Mouse (Mus musculus): Measurements from ENCODE around the gene Lpar6.

Lpar6 gene

GRCm38 (mm10) chr14:73237848-73238321 is at the start of gene Lpar6:
Gene Lpar6, plus strand, starts transcription at chr14:73237895.
- peak; percentile 89 for DNase-seq (ENCODE audit: low read depth, low spot score)

- DNase-seq (ENCODE audit: low read depth, low spot score): no peak
Observed at GRCm38 (mm10) chr14:73199058-73199457, 38.6 kb upstream of the Lpar6 start.

- no peak for DNase-seq (ENCODE audit: low read depth, low spot score)
Observed at GRCm38 (mm10) chr14:73201447-73201846, 36.2 kb upstream of the Lpar6 start.

- DNase-seq (ENCODE audit: low read depth, low spot score): no peak
Observed at GRCm38 (mm10) chr14:73204016-73204415, 33.7 kb upstream of the Lpar6 start.

- no peak for DNase-seq (ENCODE audit: low read depth, low spot score)
Observed at GRCm38 (mm10) chr14:73209262-73209661, 28.4 kb upstream of the Lpar6 start.

- no peak for DNase-seq (ENCODE audit: low read depth, low spot score)
Observed at GRCm38 (mm10) chr14:73210196-73210595, 27.5 kb upstream of the Lpar6 start.

- DNase-seq (ENCODE audit: low read depth, low spot score): no peak
Observed at GRCm38 (mm10) chr14:73211477-73211876, 26.2 kb upstream of the Lpar6 start.

GRCm38 (mm10) chr14:73217062-73217461 is 20.6 kb upstream of the Lpar6 start:
- DNase-seq (ENCODE audit: low read depth, low spot score): no peak

GRCm38 (mm10) chr14:73222316-73222970 is 15.3 kb upstream of the Lpar6 start:
- DNase-seq (ENCODE audit: low read depth, low spot score): no peak

GRCm38 (mm10) chr14:73226346-73226745 is 11.3 kb upstream of the Lpar6 start:
- no peak for DNase-seq (ENCODE audit: low read depth, low spot score)

GRCm38 (mm10) chr14:73226849-73227248 is 10.8 kb upstream of the Lpar6 start:
- DNase-seq (ENCODE audit: low read depth, low spot score): no peak

- peak; percentile 23 for DNase-seq (ENCODE audit: low read depth, low spot score)
Observed at GRCm38 (mm10) chr14:73231286-73231982, 6.3 kb upstream of the Lpar6 start.

- DNase-seq (ENCODE audit: low read depth, low spot score): peak; percentile 67
Observed at GRCm38 (mm10) chr14:73234468-73235031, 3.1 kb upstream of the Lpar6 start.

GRCm38 (mm10) chr14:73238498-73239250 is 979 bp downstream of the Lpar6 start:
- peak; percentile 80 for DNase-seq (ENCODE audit: low read depth, low spot score)

GRCm38 (mm10) chr14:73239291-73239690 is 1.6 kb downstream of the Lpar6 start:
- peak; percentile 69 for DNase-seq (ENCODE audit: low read depth, low spot score)

GRCm38 (mm10) chr14:73239857-73240256 is 2.2 kb downstream of the Lpar6 start:
- DNase-seq (ENCODE audit: low read depth, low spot score): no peak

GRCm38 (mm10) chr14:73244061-73244597 is 6.4 kb downstream of the Lpar6 start:
- no peak for DNase-seq (ENCODE audit: low read depth, low spot score)

- no peak for DNase-seq (ENCODE audit: low read depth, low spot score)
Observed at GRCm38 (mm10) chr14:73250056-73250455, 12.4 kb downstream of the Lpar6 start.

- DNase-seq (ENCODE audit: low read depth, low spot score): no peak
Observed at GRCm38 (mm10) chr14:73252276-73252675, 14.6 kb downstream of the Lpar6 start.

- peak; percentile 47 for DNase-seq (ENCODE audit: low read depth, low spot score)
Observed at GRCm38 (mm10) chr14:73253453-73254251, 16.0 kb downstream of the Lpar6 start.

GRCm38 (mm10) chr14:73254412-73254811 is 16.7 kb downstream of the Lpar6 start:
- no peak for DNase-seq (ENCODE audit: low read depth, low spot score)

Measured in mesoderm, embryonic 11.5 days (tissue).